ENCODE assay signal across 17 mouse cellular contexts in genomic region chr13:43501601-43502000, GRCm38 (mm10).
"Had no signal": no experiment of that assay in that cellular context is flagged by ENCODE, and none has a peak within 500 bp of the region (broad histone marks: within the 10 kb centered on the region; RNA-seq: fewer than 3 reads in every experiment).

No protein-coding gene starts in this region.

- H3K27me3 ChIP-seq: lung, embryonic 15.5 days; megakaryocyte, embryonic 14.5 days; midbrain, embryonic 13.5 days; midbrain, embryonic 15.5 days; neural tube, embryonic 12.5 days had no signal

- DNase-seq: liver, postnatal 0 days; lung, adult 2 months; lung, postnatal 14 days; lung, postnatal 36 days; right cerebral cortex, adult 18-20 months; right cerebral cortex, postnatal 25 days; right cerebral cortex, postnatal 4 days; spleen, adult 18-20 months; thymus, adult 18-20 months; thymus, postnatal 14 days; thymus, postnatal 36 days had no signal

- H3K9me3 ChIP-seq: lung, embryonic 15.5 days; midbrain, embryonic 13.5 days; midbrain, embryonic 15.5 days had no signal

- H3K9ac ChIP-seq: liver, postnatal 0 days; lung, embryonic 15.5 days; midbrain, embryonic 13.5 days; midbrain, embryonic 15.5 days; neural tube, embryonic 12.5 days had no signal

- H3K36me3 ChIP-seq: lung, embryonic 15.5 days; midbrain, embryonic 13.5 days; midbrain, embryonic 15.5 days; neural tube, embryonic 12.5 days had no signal

- H3K4me3 ChIP-seq: lung, embryonic 15.5 days; megakaryocyte, embryonic 14.5 days; midbrain, embryonic 13.5 days; midbrain, embryonic 15.5 days; neural tube, embryonic 12.5 days had no signal

- H3K27ac ChIP-seq: lung, embryonic 15.5 days; macrophage; midbrain, embryonic 13.5 days; midbrain, embryonic 15.5 days; neural tube, embryonic 12.5 days had no signal
